Mouse (Mus musculus): ENCODE results near the gene Sulf2.
A peak's percentile ranks its signal among the peaks of the same experiment; 100 is the strongest.
"Not testable (repeated sequence)": the region's sequence is repeated elsewhere in the genome, so short reads cannot be mapped to it uniquely, and the experiment has no call there.

Sulf2 gene

DNA sequence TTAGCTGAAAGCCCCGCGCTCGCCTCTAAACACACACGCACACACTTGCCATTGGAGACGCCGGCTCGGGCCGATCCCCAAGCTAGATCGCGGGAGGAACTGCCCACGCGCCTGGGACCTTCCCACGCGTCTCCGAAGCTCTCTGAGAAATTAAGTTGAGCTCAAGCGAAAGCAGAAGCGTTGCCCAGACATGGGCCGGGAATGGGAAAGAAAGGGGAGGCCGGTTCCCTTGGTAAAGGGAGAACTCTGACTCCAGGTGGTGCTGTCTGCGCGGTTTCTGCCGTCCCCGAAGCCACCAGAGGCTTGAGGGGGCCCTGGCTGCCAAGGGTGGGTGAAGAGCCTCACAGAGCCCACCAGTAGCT is at the start of gene Sulf2:
Gene Sulf2, minus strand, starts transcription at position 210 of the 362 bp plus-strand sequence.
- DNase-seq (ENCODE audit: low spot score in 2 of 2) = peak in 1 of 2 experiments; percentile 83

DNA sequence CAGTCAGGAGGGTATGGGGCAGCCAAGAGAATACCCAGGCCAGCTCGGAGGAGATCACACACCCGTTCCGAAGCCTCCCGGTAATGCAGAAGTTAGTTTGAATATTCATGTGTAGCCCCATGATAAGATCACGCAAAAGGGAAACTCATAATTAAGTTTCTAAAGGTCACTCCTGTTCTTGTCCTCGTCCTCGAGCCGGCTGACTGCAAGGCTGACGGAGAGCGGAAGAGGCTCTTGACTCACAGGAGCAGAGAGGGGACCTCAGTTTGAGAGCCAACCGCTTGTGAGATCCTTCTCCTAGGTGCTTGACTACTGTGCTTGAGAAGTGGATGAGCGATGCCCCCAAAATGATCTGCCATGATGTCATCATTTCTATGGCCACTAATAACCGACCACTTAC is 48.7 kb upstream of the Sulf2 start:
- DNase-seq (ENCODE audit: low spot score in 2 of 2) = no peak

DNA sequence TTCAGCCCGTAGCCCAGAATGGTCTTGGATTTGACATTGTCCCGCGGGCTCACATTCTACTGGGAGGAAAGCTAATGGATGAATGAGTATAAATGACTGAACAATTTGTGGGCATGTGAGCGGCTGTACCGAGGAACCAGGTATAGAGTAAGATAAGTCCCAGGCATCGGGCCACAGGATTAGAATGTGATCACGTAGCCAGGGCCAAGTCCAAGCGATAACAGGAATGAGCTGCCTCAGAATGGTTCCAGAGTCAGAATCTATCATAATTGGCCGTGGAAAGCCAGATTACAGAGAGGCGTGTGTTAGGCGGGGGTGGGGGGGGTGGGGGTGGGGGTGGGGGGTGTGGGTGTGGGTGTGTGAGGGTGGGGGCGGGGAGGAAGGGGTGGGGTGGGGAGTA is 48.2 kb upstream of the Sulf2 start:
- no peak for DNase-seq (ENCODE audit: low spot score in 2 of 2)

DNA sequence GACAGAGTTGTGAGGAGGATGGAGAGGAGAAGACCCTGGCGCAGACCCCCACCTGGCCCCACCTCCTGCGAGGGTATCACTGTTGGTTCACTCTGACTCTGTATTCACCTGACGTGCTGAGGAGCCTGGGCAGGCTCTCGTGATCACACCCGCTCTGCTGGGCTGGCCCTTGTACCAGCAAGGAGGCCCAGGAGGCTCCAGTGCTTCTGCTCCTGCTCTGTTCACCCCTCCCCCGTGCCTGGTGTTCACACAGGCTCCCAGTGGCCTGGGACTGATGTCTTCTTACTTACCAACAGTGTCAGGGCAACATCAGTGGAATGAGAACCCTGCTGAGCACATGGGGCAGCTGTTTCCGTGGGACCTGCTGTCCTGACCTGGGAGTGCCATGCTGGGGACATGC is 42.5 kb upstream of the Sulf2 start:
- no peak for DNase-seq (ENCODE audit: low spot score in 2 of 2)

DNA sequence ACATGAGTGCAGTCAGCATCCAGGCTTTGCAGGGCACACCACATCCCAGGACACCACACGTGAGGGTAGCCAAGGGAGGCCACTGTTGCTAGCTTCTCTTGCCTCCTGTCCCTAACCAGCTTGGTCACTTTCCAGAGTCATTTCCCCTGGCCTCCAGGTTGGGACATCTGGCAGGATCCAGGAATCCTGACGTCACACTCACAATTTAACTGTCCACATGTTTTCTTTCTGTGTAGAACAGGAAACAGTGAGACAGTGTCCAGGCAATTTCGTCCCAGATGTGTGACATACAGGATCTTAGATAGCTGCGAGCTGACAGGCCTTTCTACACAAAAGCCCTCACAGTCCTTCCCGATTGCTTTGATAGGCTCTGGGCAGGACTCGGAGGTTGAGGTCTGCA is 41.6 kb upstream of the Sulf2 start:
- no peak for DNase-seq (ENCODE audit: low spot score in 2 of 2)

DNA sequence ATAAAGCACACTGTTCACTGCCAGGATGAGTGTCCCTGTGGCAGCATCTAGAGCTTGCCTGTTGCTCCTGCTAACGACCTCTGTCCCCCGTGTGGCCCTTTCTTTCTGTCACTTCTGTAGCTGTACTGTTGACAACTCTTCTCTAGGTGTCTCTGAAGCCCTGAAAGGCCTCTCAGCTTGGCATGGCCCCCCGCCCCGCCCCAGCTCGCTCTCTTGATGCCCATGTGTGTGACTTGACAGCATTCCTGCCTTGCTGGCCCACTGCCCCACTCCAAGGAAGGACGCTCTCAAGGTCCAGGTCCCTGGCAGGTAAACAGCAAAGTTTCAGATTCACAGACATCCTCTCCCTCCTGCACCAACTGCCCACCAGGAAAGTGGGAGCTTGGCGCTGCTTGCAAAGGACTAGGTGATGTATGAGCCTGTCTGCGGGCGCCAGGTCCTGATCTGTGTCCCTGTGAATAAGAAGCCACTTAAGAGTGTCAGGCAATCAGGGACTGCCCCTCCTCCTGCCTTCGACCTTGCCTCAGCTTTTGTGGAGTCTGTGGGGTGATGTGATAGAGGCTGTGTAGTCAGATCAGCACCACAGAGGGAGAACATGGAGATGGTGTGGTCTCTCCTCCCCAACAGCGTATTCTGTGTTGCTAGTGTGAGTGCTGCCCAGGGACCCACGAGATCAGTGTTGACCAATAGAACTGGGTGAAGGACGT is 40.8 kb upstream of the Sulf2 start:
- DNase-seq (ENCODE audit: low spot score in 2 of 2) = no peak

DNA sequence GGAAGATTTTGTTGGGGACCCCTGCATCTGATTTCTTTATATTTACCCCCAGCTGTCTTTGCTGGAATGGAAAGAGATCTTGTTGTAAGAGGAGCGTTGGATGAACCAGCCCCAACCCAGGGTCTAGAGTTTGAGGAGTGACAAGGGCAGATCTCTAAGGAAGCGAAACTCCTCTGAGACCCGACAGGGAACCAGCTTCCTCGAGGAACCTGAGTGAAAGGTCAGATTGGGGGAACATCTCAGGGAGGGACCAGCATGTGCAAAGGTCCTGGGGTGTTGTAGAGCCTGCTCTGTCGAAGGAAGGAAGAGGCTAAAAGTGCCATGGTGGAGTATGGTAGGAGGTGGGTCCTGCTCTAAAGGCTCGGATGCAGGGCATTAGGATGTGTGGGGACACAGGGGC is 39.6 kb upstream of the Sulf2 start:
- no peak for DNase-seq (ENCODE audit: low spot score in 2 of 2)

DNA sequence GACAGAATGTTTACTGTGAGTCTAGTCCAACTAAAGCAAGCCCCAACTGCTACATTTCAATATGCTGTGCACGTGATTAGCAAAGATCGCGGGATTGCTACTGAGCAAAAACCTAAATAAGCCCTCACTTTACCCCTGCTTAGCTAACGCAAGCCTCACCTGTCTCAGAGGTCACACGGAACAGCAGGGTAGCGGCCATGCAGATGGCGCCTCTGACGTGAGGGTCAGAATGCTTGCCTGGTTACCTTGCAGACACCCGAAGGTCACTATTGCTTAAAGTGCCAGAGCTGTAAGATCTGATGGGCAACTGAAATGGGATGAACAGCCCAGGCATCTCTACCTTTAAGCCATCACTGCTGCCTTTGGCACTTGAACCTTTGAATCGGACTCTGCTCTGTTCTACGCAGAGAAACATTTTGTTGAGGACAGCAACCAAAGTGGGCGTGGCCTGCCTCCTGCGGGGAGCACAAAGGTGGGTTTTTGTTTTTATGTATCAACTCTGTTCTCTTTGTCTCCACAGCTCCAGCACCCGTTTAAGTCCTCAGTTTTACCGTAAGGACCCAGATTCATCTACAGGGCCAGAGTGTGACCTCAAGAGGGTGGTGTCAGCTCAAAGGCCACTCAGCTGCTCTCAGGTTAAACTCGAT is 38.8 kb upstream of the Sulf2 start:
- no peak for DNase-seq (ENCODE audit: low spot score in 2 of 2)

DNA sequence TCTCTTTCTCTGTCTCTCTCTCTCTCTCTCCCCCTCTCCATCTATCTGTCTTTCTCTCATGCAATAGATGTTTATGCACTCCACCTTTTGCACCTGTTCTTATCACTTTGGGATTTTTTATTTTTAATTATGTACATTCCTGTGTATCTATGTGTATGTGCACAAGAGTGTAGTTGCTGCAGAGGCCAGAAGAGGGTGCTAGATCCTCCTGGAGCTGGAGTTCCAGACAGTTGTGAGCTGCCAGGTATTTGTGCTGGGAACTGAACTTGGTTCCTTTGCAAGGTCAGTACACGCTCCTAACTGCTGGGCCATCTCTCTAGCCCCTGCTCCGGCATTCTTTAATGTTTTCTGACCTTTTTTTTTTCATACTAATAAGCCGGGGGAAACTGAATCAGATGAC is 38.0 kb upstream of the Sulf2 start:
- no peak for DNase-seq (ENCODE audit: low spot score in 2 of 2)

DNA sequence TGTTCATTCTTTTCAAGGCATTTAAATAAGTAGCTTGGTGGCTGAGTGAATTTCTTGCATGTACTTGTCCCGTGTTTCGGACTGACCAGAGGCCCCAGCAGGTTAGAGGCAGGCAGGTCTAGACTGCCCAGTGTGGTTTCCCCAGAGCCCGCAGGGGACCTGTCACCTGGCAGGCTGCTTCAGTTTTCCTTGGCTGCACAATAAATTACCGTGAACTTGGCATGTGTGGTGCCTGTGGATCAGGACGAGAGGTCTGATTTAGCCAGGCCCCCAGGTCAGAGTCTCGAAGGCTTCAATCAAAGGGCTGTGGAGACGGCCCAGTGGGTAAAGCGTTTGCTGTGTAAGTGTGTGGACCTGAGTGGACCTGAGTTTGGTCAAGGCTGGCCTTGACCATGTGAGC is 35.4 kb upstream of the Sulf2 start:
- DNase-seq (ENCODE audit: low spot score in 2 of 2) = no peak

DNA sequence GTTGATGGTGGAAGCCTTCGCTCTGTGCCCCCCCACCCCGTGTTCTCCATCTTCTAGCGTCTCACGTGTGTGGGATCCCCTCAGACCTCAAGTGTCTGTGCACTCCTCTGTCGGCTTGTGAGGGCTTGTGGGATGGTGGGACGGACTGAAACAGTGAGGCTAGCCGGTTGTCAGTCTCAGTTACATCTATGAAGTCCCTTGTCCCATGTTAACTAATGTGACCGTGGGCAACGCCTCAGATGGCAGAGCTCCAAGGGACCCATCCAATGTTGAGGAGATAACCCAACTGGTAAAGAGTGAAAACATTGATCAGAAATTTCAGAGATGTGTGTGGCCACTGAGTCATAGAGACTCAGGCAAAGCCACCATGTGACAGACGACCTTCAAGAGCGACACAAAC is 33.7 kb upstream of the Sulf2 start:
- no peak for DNase-seq (ENCODE audit: low spot score in 2 of 2)

DNA sequence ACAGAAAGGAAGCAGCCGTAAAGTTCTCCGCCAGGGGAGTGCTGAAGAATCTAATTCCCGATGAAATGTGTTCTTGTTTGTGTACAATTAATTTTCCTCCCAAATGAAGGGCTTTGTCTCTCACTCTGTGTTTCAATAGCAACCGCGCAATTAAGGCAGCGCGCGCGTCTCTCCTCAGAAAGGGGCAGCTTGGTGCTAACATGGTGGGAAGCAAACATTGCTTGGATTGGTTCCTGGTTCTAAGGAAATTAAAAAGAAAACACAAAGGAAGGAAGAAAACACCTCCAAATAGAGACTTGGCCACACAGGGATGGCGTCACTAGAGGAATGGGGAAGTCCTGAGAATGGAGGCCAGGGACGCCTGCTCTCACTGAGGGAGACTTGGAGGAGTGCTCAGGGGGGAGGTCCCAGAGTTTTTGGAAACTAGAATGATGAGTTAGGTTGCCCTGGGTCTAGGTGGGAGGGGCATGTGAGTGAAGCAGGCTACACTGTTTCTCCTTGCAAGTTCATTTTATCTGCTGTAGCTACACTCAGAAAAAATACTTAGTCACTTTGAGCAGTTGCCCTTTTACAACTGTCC is 32.5 kb upstream of the Sulf2 start:
- DNase-seq (ENCODE audit: low spot score in 2 of 2) = not testable (repeated sequence)

DNA sequence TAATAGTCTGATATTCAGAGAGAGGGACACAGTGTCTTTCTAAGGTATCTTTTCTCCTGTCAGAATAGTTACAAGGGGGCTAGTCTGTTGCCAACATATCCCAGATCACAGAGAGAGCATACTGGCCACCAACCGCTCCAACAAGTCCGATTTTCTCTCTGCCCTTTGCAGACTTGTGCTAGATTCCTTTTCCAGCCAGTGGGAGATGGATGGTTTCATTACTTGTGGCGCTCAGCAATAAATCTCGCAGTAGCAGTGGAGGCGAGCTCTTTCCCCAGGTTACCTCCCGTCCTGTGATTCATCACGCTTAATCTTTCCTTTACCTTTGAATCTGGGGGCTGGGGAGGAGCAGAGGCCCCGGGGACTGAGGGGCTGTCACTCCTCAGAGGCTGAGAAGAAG is 31.9 kb upstream of the Sulf2 start:
- not testable (repeated sequence) for DNase-seq (ENCODE audit: low spot score in 2 of 2)

DNA sequence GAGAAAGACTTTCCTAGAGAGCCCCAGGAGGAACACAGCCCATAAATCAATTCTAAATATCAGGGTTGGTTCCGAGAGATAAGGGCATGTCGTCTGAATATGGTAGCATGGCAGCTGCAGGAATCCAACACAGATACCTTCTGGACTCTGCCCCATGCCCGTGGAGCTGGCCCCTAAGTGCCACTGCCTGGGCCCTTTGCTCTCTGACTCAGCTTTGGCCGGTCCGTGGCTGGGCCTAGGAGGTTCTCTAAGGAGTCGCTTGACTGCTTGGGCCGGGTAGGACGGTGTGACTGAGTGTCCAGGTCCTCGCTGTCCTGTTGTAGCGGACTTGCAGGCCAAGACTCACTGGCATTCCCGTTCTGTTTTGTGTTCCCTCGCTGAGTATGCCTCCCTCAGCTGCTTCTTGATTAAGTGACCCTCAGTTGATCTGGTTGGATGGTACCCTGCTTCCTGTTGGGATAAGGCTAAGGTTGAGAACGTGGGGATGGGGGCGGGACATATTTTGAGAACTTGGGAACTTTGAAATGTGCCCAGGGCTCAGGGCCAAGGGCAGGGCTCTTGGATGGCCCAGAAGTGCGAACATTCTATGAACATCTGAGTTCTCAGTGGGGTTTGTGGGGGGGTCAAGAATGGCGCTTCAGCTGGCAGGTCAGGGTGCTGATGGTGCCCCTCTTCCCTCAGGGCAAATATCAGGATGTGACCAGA is 30.9 kb upstream of the Sulf2 start:
- DNase-seq (ENCODE audit: low spot score in 2 of 2) = no peak

DNA sequence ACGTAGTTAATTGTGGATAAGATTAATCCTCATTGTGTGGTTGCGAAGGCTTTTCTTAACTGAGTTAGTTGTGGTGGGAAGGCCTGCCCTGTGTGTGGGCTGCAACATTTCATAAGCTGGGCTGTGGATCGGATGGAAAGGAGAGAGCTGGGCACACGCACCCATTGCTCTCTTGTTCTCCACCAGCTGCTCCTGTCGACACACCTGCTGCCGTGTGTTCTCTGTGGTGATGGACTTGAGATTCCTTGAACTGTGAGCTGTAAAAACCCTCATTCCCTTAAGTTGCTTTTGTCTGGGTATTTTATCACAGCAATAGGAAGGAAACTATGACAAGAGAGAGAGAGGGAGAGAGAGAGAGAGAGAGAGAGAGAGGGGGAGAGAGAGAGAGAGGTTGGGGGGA is 30.3 kb upstream of the Sulf2 start:
- no peak for DNase-seq (ENCODE audit: low spot score in 2 of 2)

DNA sequence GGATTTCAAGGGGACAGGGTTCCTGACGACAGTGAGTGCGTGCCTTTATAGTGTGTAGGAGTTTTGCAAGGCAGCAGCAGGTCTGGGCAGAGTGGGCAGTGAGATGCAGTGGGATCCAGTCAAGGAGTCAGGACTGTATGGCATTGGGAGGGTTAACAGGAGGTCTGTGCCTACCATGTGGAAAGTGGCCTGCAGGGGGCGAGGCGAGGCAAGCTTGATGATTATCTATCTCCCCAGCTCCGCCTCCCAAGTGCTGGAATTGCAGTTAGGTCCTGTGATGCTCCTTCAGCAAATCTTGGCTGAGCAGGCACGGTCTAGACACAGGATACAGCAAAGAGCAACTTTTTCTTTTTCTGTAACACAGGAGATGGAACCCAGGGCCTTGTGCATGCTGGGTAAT is 29.0 kb upstream of the Sulf2 start:
- DNase-seq (ENCODE audit: low spot score in 2 of 2) = no peak

DNA sequence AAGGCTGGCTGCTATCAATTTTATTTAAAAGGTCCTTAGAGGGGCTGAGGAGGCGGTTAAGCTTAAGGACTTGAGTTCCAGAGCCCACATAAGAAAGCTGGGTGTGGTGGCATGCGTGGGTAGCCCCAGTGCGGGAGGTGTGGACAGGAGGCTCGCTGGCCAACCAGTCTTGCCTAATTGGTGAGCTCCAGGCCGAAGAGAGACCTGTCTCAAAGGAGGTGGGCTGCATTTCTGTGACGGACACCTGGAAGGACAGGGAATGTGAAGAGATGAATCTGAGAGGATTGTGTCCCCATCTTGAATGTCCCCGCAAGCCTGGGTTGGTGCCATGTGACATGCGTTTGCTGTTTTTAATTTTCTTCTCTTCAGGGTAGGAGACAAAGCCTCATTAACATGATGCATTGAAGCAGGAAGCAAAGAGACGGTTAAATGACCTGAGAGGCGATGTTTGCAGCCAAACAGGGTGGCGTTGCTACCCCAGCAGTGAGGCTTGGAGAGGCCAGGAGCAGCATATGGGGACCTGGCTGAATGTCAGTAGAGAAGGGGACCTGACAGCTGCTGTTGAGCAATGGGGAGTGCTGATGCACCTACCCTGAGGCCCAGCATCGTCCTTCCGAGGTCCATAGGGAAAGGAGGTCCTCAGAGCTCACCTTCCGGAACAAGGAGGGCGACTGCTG is 26.7 kb upstream of the Sulf2 start:
- DNase-seq (ENCODE audit: low spot score in 2 of 2) = no peak

DNA sequence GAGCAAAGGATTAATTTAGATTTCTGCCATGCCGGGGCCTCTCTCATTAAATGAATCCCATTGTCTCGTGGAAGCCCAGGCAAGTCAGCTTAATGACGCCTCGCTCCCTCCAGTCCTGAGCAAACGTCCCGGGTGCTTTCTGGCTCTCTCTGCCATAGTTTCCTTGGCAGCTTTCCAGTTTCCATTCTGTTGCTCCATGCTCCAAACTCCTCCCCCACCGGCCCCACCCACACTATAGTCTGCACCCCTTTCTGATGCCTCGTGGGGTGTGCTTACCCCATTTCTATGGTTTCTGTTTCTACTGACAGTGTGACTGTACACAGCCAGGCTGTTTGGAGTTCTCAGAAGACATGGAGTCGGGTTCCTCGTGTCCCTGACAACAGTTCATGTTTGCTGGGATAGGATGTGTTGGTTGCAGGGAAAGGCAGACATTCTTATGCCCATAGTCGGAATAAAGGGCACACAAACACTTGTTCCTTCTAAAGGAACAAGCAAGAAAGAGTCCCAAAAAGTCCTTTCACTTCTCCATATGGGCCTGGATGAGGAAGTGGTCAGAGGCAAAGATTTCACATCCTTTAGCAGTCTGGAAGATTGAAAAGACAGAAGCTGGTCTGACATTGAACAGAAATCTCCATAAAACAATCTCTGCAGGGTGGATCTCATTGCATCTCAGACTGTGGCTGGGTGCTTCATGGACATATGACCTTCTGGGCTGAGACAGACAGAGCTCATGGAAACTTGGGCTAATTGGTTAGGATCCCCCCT is 25.5 kb upstream of the Sulf2 start:
- DNase-seq (ENCODE audit: low spot score in 2 of 2) = peak in 1 of 2 experiments; percentile 50

DNA sequence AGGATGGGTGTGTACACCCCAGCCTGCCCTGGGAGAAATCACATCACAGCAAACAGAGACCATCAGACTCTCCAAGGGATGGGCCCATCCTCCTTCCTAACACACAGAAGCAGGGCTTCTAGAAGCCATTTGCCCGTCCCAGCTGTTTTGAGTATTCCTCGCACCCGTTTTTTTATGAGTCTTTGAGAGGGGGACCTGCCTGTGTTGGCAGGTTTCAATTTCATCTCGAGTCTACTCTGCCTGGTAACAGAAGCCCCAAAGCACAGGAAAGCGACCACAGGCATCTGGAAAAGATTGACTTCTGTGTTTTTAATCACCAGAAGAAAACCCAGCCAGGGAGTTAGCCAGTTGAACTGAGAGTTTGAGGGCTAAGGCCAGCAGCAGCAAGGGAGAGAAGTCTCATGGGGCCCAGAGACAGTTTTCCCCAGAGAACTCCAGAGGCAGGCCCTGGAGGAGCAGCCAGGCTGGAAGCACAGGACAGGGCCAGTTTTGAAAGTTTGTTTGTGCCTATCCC is 24.7 kb upstream of the Sulf2 start:
- no peak for DNase-seq (ENCODE audit: low spot score in 2 of 2)

DNA sequence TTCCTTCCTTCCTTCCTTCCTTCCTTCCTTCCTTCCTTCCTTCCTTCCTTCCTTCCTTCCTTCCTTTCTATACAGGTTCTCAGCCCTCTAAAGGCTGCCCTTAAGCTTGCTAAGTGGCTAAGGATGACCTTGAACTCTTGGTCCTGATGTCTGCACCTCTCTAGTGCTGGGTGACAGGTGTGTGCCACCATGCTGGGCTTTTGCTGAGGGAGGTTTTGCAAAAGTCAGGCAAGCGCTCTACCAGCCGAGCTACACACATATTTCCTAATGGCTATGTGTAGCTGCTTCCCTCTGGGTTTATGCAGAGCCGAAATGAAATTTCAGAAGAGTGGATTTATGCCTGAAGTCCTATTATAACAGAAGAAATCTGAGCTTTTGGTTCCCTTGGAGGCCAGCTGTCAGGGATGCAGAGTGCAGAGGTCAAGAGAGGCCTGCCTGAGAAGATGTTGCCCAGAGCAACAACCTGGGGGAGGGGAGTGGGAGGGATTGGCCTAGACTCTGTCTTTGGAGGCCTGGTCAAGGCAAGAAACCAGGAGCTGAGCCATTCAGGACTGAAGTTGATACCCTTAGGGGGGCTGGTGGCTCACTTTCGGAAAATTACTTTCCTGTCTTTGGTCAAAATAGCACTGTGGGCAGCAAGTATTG is 24.1 kb upstream of the Sulf2 start:
- DNase-seq (ENCODE audit: low spot score in 2 of 2) = no peak
